Mouse (Mus musculus) T-cell, adult 2 months (primary cell): ENCODE measurements around the gene Gapdh.

Experiments used
- DNase-seq: peaks from one replicate; pipeline ENCODE4 v3.0.0; 2022; ENCODE audit warnings: low spot score

The Gapdh gene

DNA sequence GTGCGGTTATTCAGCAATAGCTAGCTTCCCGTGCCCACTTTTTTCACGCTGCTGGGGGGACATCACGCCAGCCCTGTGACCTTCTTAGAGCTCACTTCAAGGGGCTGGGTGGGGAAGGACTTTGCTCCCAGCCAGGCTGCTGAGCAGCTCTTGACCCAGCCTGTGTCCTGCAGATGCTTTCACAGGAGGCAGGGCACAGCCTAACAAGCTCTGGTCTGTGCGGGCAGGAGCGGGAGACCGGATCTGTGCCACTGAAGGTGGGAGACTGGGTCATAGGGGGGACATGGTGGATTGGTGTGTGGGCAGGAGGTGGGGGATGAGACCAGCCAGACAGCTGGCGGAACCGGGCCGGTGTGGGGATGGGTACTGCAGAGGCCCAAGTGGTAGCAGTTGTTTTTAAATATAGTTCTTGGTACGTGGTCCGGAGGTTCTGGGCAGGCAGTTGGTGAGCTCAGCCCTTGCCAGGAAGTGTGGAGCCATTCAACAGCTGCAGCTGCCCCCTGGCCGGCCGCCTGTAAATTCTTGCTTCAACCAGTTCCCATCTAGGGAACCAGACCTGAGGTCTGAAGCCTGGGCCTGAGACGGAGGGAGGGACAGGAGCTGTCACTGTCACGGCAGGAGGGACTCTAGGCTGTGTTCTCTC is 17.2 kb downstream of the Gapdh start:
- no peak for DNase-seq

DNA sequence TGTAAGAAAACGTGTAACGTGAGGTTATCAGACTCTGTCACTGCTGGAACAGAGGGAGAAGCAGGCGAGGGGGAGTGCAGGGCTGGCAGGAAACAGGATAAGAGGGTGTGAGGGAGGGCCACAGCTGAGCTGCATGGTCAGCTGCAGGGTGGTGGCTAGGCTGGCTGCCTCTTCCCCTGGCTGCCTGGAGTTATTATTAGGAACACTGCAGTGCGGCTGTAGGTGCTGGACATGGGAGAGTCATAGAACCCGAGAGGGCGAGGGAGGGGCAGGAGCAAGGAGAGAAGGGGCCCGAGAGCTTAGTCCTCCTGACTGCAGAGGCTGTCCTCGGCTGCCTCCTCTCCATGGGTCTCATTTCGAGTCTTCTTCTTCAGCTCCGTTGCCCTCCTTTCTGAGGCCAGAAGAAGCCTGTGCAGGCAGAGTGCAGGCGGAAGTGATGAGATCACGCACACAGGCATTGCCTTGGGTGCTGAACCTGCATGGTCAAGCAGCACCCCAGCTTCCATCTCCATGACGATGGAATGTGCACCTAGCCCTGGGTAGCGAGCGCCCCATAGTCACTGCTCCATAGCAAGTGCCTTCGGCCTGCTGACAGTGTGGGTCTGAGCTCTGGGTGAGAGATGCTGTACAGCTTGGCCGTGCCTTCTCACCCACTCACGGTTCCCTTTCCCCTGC is 17.9 kb downstream of the Gapdh start:
- DNase-seq: no peak

DNA sequence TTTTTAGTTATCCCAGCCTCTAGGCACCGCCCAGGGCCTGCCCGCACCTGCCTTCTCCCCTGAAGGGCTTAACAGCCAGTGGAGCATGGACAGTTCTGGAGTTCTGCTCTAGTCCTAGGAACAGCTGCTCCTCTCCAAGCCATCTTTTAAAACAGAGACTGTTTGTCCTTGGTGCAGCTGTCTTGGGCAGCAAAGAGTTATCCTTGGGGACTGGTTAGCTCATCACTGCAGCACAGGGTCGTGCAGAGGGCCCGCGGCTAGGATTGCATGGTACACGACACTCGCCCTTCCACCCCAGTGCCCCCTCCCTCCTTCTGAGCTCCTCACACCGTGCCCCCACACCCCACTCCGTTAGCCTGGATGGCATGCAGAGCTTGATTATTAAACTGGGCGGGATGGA is 18.9 kb downstream of the Gapdh start:
- no peak for DNase-seq

DNA sequence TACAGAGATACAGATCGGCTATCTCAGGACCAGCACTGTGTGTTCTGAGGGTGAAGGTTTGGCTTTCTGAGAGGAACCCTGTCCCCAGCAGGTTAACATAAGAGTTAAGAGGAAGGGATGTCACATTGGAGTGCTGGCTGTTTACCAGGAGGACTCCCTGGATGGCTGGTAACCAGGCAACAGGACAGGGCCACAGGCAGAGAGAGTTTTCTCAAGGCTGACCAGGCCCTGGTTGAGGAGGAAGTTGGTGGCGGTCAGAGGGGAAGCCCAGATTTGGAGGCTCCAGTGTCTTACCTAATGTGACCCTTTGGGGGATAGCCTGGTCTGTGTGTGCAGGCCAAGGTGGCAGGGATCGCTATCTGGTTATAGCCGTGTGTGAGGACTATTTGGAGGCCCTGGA is 19.5 kb downstream of the Gapdh start:
- no peak for DNase-seq

DNA sequence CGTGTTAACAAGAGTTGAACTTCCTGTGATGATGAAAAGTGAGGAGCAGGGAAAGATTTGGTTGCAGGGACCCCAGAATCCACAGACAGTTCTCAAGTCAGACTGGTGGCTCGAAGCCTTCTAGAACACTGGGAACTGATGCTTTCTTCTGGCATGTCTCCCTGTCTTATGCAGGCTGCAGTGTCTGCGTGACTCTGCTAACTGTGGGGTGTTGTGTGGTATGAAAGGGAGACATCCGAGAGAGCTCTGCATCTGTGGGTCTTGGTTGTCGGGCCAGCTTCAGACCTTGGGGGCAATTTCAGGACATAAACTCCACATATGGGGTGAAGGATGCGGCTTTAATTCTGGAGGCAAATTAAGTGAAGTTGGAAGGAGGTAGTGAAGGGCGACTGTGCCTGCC is 20.1 kb downstream of the Gapdh start:
- no peak for DNase-seq

DNA sequence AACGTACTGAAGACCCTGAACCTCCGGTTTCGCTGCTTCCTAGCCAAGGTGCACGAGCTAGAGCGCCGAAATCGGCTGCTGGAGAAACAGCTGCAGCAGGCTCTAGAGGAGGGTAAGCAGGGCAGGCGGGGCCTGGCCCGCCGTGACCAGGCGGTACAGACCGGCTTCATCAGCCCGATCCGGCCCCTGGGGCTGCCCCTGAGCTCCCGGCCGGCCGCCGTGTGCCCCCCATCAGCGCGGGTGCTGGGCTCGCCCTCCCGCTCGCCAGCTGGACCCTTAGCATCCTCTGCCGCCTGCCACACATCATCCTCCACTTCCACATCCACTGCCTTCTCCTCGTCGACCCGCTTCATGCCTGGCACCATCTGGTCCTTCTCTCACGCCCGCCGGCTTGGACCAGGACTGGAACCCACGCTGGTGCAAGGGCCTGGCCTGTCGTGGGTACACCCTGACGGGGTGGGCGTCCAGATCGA is 20.8 kb downstream of the Gapdh start:
- peak; percentile 25 for DNase-seq

DNA sequence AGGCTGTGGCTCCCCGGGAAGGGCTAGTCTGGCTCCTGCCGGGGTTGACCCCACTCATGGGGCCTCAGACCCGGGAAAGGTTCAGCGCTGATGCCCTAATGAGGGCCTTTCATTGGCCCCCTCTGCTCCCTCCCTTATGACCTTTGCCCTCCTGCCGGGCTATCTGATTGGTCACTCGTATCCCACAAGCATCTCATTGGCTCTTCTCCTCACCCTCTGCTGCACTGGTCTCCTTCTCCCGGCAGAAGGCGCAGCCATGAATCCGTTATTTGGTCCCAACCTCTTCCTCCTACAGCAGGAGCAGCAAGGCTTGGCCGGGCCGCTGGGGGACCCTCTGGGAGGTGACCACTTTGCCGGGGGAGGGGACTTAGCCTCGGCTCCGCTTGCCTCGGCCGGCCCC is 21.3 kb downstream of the Gapdh start, which contains the start of gene Iffo1:
Gene Iffo1, plus strand, starts transcription at position 241 of the 400 bp plus-strand sequence.
- peak; percentile 79 for DNase-seq

DNA sequence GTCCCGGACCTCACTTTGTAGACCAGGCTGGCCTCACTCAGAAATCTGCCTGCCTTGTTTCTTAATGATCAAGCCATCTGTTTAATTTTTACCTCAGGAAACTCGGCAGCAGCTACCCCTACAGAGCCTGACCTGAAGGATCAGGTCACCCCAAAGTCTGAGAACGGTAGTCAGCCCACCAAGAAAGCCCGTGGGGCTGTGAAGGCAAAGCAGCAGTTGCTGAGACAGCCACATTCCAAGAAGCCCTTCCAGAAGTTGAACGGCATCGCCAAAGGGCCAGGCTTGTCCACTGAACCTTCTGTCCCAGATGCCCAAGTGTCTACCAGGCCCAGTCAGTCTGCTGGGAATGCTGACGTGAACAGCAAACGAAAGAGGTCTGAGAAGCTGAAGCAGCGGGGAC is 22.4 kb downstream of the Gapdh start:
- DNase-seq: no peak

DNA sequence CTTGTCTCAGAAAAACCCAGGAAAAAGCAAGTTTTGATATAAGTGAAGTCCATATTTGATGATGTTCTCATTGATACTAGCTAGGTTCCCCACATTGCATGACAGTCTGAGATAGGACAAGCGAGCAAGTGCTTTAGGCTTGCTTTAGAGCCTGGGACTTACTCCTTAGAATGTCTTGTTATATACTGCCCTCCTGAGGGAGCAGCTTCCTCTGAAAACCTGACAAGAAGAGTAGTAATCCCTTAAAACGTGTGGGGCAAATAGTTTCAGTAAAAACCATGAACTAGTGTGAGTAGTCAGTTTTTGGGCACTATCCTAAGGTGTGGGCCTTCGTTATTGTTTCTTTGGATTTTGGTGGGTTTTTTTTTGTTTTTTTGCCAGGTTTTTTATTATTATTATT is 23.1 kb downstream of the Gapdh start:
- no peak for DNase-seq

DNA sequence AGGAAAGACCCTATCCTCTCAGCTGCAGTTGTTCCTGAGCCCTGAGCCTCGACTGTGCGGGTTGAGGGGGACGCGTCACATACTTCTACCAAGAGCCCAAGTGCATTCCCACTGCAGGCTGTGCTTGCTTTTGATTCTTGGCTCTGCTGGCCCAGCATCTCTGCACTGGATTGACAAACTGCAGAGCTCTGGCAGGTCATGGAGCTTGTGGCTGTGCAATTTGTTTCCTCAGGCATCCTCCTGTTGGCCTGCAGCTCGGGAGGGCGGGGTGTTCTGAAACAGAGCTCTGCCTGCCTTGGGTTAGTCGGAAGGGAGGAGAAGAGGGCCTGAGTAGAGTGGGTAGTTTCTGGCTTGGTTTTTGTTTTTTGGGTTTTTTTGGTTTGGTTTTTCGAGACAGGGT is 23.8 kb downstream of the Gapdh start:
- DNase-seq: no peak

DNA sequence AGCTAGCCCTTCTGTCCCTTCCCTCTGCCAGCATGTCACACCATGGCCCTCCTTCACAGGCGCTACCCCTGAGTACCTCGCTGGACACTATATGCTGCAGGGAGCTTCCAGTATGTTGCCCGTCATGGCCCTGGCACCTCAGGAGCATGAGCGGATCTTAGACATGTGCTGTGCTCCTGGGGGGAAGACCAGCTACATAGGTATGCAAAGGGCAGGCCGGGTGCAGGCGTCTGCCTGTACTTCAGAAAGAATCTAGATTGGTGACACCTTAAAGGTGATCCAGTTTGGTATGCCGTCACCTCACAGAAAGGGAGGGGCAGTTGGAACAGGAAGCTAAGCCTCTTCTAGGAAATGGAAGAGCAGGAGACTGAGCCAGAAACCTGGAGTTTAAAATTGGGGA is 26.5 kb downstream of the Gapdh start:
- DNase-seq: no peak

DNA sequence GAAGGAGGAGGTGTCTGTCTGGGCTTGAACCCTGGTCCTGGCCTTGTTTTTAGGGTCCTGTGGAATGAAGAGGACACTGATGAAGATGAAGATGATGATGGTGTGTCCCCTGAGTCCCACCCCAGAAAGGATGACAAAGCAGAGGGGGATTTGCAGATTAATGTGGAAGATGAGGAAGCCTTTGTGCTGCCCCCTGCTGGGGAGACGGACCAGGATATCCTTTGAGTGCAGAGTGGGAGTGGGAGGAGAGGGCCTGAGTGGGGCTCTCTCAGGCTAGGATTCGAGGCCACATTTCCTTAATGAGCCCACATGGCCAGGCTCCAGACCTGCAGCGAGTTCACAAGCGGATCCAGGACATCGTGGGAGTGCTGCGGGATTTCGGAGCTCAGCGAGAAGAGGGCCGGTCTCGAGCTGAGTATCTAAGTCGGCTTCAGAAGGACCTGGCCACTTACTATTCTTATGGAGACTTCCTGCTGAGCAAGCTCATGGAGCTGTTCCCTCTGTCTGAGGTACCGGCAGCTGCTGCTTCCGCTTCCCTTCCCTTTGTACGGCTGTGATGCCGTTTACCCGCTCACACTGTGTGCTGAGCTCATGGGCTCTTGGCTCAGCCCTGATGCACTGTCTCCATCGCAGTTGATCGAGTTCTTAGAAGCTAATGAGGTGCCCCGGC is 29.1 kb downstream of the Gapdh start:
- peak; percentile 30 for DNase-seq

DNA sequence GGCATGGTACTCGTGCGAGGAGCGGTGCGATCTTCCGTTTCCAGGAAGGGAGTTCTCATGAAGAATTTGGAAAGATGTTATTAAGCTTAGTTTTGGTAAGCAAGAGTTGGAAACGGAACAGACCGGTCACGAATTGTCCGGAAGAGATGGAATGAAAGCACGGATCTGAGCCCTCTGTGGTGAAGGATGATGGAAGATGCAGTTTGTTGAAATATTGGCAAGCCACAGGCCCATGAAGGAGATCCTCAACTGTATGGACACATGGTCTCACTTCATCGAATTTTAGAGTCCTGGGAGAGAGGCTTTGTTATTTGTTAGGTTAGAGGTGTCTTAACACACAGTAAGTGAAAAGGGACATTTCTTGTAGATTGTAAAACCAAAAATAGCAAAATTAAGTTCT is 33.8 kb downstream of the Gapdh start:
- DNase-seq: no peak

DNA sequence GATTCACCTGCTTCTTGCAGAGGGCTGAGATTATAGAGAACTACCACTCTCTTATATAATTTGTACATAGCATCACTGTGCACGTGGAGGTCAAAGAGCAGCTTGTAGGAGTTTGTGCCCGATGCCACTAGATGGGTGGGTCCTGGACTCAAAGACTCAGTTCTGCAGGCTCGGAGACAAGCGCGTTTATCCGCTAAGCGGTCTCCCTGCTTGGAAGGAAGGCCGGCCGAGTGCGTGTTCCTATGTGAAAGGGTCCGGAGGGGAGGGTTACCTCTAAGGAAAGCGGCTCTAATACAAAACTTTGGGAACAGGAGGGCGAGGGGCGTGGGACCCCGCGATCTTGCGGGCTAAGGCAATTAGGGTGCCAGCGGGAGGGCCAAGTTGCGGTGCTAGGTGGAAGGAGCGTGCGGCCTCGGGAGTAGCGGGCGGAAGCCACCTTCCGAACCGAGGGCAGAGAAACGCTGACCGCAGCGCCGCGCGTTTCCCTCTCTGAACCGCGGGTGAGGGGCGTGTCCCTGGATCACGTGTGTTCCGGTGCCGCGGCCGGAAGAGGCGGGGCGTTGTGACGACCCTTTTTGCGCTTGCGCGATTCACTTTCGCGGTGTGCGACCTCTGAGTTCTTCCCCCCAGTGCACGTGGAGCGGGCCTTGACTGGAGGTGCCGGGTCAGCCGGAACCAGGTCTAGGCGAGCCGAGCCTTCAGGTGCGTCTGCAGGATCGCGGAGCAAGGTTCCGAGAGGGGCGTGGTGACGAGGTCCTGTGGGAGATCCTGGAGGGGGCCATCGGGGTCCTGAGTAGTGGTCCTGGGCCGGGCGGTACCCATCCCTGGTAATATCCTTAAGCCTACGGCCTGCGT is 34.7 kb downstream of the Gapdh start, which contains the start of gene Nop2:
Gene Nop2, plus strand, starts transcription at position 608 of the 855 bp plus-strand sequence.
- peak; percentile 91 for DNase-seq

DNA sequence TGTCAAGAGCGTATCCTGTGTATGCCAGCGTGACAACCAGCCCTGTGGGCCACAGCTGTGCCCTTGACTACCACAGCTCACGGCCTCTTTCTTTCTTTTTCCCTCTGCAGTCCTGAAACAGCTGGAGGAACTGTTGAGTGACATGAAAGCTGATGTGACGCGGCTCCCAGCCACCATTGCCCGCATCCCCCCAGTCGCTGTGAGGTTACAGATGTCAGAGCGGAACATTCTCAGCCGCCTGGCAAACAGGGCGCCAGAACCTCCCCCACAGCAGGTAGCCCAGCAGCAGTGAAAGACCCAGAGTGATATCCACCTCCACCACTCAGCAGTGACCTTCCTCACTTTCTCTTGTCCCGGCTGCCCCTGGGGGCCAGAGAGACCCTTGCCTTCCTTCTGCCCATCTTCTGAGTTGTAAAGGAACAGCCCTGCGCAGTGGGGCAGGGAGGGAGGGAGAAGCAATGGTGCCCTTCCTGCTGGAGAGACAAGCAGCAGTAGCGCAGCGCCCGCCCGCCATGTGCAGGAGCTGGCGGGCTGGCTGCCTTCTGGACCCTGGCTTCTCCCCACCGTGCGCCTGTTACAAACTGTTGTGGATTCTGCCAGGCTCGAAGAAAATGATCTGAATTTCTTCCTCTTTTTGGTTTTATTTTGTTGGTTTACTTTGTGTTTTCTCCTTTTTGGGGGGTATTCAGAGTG is 36.4 kb downstream of the Gapdh start:
- no peak for DNase-seq

DNA sequence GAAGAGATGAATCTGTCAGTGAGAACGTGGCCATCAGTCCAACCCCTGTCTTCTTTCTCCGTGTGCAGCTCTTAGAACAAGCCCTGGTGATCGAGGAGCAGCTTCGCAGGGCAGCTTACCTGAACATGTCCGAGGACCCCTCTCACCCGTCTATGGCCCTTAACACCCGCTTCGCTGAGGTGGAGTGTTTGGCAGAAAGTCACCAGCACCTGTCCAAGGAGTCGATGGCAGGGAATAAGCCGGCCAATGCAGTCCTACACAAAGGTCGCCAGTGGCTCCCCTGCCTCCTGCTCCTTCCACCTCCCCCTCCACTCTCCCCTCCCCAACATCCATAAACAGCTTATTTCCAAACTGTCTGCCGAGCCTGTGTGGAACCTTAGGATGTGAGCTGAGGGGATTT is 37.5 kb downstream of the Gapdh start:
- no peak for DNase-seq

DNA sequence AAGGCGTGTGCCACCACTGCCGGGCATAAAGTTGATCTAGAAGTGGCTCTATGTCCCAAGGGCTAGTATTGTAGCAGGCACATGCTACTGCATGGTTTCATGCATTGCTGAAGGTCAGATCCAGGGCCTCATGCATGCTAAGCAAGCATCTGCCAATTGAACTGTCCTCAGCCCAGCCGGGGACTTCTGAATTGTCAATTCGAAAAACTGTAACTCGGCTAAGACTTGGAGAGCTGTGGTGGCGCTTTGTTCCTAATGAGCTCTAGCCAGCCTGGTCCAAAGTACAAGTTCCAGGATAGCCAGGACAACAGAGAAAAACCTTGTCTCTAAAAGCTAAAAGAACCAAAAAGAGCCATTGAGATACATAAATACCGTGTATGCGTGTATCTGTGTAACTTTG is 46.9 kb downstream of the Gapdh start:
- DNase-seq: no peak

DNA sequence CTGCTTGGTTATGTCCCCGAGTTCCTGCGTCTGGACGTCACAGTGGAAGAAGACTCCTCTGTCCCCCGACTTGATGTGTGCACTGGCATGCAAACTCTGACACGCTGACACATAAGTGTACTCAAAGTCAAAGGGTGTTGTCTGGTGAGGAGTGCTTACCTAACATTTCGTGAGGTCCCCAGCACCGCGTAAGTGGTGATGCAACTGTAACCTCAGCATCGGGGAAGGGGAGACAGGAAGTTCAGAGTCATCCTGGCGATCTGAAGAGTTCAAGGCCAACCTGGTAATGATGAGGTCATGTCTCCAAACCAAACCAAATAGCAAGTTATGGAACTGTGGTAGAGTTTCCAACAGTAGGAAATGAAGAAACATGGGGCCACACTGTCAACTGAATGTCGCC is 53.7 kb downstream of the Gapdh start:
- no peak for DNase-seq
